Mouse (Mus musculus): Measurements from ENCODE around the gene Oxnad1. TPM values are rescaled to one million over a fixed set of nuclear protein-coding genes. Genes with fewer than 3 reads are reported as not detected.

Gene Oxnad1
- 30.9 and 31.2 TPM in 2 replicates for polyA plus RNA-seq (2015; fragmentation: Nextera tagmentation; extraction: Ambion mirVana)

GRCm38 (mm10) chr14:32084761-32085485 is at the start of gene Oxnad1:
TSS of gene Oxnad1 (plus strand) at chr14:32085374.
- H3K4me3 ChIP-seq (replicated peaks): peak within 1 kb of the TSS; percentile 79
- peak within 1 kb of the TSS; percentile 69 for H3K4me2 ChIP-seq
- no peaks in the 10 kb centered on the region for H3K9me3 ChIP-seq
- peaks cover 6% of the 10 kb centered on the region; the same call in 1 of the 2 replicates for H3K4me1 ChIP-seq
- ATAC-seq (ENCODE audit: insufficient read depth, low FRiP score, low read depth): peak; percentile 92
- peak within 1 kb of the TSS; percentile 64 for H3K9ac ChIP-seq
- peak within 1 kb of the TSS; percentile 92 for H3K27ac ChIP-seq
- H3K36me3 ChIP-seq: peaks cover 20% of the 10 kb centered on the region
- WGBS: 2% methylated on average over 22 of the region's 22 CpGs
- no peaks in the 10 kb centered on the region for H3K27me3 ChIP-seq (replicated peaks)

GRCm38 (mm10) chr14:32036482-32036881 is 48.7 kb upstream of the Oxnad1 start:
- H3K4me2 ChIP-seq: no peak overlapping the region
- no peak overlapping the region for H3K4me3 ChIP-seq (replicated peaks)
- H3K27ac ChIP-seq: no peak overlapping the region
- no peaks in the 10 kb centered on the region for H3K36me3 ChIP-seq
- no peak for ATAC-seq (ENCODE audit: insufficient read depth, low FRiP score, low read depth)
- H3K9me3 ChIP-seq: no peaks in the 10 kb centered on the region
- WGBS: 80% methylated on average over 5 of the region's 5 CpGs
- no peaks in the 10 kb centered on the region for H3K4me1 ChIP-seq
- no peaks in the 10 kb centered on the region for H3K27me3 ChIP-seq (replicated peaks)
- no peak overlapping the region for H3K9ac ChIP-seq

GRCm38 (mm10) chr14:32037661-32038252 is 47.4 kb upstream of the Oxnad1 start:
- ATAC-seq (ENCODE audit: insufficient read depth, low FRiP score, low read depth): peak; percentile 43; the same call in 1 of the 2 replicates
- WGBS: 79% methylated on average over 8 of the region's 8 CpGs
- Histone ChIP-seq H3K9ac (no peak overlapping the region), H3K4me1 (no peaks in the 10 kb centered on the region), H3K4me3 (replicated peaks) (no peak overlapping the region), H3K27me3 (replicated peaks) (no peaks in the 10 kb centered on the region), H3K4me2 (no peak overlapping the region), H3K9me3 (no peaks in the 10 kb centered on the region), H3K27ac (no peak overlapping the region), H3K36me3 (no peaks in the 10 kb centered on the region)

DNA sequence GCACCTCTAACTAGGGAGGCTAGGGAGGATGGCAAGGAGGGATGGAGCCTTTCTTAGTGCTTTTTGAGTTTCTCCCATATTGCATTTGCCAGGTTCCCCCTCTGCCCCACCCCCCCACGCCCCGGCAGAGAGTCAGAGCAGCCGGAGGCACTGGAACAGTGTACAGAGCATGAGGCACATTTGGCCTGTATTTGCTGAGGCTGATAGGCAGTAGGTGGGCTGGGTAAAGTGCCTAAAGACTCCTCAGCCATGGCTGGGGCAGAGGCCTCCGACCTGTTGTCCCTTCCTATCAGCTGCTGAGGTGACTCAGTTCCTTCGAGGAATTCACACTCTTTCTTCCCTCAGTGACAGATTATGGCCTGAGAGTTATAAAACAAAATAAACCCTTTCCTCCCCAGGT is 43.1 kb upstream of the Oxnad1 start:
- no peaks in the 10 kb centered on the region for H3K9me3 ChIP-seq
- peak; percentile 79 for ATAC-seq (ENCODE audit: insufficient read depth, low FRiP score, low read depth)
- H3K4me2 ChIP-seq: no peak overlapping the region
- 37% methylated on average over 5 of the region's 5 CpGs for WGBS
- H3K4me1 ChIP-seq: no peaks in the 10 kb centered on the region
- H3K9ac ChIP-seq: no peak overlapping the region
- H3K27ac ChIP-seq: no peak overlapping the region
- no peak overlapping the region for H3K4me3 ChIP-seq (replicated peaks)
- H3K27me3 ChIP-seq (replicated peaks): no peaks in the 10 kb centered on the region
- no peaks in the 10 kb centered on the region for H3K36me3 ChIP-seq

GRCm38 (mm10) chr14:32046357-32046756 is 38.8 kb upstream of the Oxnad1 start:
- no peak overlapping the region for H3K27ac ChIP-seq
- H3K27me3 ChIP-seq (replicated peaks): no peaks in the 10 kb centered on the region
- no peak overlapping the region for H3K4me2 ChIP-seq
- no peak overlapping the region for H3K9ac ChIP-seq
- no peak overlapping the region for H3K4me3 ChIP-seq (replicated peaks)
- no peaks in the 10 kb centered on the region for H3K9me3 ChIP-seq
- no peaks in the 10 kb centered on the region for H3K36me3 ChIP-seq
- ATAC-seq (ENCODE audit: insufficient read depth, low FRiP score, low read depth): no peak
- H3K4me1 ChIP-seq: no peaks in the 10 kb centered on the region
- WGBS: 72% methylated on average over 8 of the region's 8 CpGs

GRCm38 (mm10) chr14:32050171-32050570 is 35.0 kb upstream of the Oxnad1 start:
- H3K9me3 ChIP-seq: no peaks in the 10 kb centered on the region
- H3K4me3 ChIP-seq (replicated peaks): no peak overlapping the region
- H3K4me1 ChIP-seq: no peaks in the 10 kb centered on the region
- no peaks in the 10 kb centered on the region for H3K36me3 ChIP-seq
- H3K27ac ChIP-seq: no peak overlapping the region
- 86% methylated on average over 6 of the region's 6 CpGs for WGBS
- no peak overlapping the region for H3K9ac ChIP-seq
- no peak overlapping the region for H3K4me2 ChIP-seq
- ATAC-seq (ENCODE audit: insufficient read depth, low FRiP score, low read depth): no peak
- no peaks in the 10 kb centered on the region for H3K27me3 ChIP-seq (replicated peaks)

DNA sequence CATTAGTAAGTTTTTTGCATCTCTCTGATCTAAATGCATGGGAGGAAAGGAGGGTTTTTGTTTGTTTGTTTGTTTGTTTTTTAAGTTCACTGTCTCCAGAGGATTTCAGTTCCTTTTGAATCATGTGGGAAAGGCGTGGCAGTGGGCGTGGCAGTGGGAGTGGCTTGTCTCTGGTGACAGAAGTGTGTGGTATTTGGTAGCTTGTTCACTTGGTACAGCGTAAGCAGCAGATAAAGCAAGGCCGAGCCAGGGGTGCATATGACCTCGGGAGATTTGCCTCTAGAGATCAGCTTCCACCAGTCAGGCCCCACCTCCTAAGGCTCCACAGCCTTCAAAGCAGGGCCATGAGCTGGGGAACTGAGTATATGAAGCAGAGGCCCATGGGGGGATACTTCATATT is 31.3 kb upstream of the Oxnad1 start:
- Histone ChIP-seq H3K4me3 (replicated peaks) (no peak overlapping the region), H3K9me3 (no peaks in the 10 kb centered on the region), H3K27me3 (replicated peaks) (no peaks in the 10 kb centered on the region), H3K27ac (no peak overlapping the region), H3K9ac (no peak overlapping the region), H3K4me2 (no peak overlapping the region), H3K36me3 (no peaks in the 10 kb centered on the region), H3K4me1 (no peaks in the 10 kb centered on the region)
- 69% methylated on average over 5 of the region's 5 CpGs for WGBS
- no peak for ATAC-seq (ENCODE audit: insufficient read depth, low FRiP score, low read depth)

DNA sequence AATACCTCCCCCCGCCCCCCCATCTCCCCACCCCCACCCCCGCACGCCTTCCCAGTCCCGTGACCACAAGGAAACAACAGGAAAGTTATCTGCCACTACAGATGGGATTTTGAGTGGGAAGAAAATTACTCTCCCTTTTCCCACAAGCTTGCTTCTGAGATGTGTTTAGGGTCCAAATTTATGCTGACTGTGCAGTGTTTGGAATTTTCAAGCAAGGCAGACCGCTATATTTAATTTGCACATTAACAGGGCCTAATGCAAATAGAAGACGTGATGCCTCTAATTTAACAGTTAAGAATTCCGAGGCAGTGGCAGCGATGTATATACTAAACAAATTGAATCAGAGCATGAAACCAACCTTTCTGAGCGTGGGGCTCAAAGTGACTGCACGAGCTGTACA is 30.4 kb upstream of the Oxnad1 start:
- 49% methylated on average over 10 of the region's 10 CpGs for WGBS
- Histone ChIP-seq H3K9me3 (no peaks in the 10 kb centered on the region), H3K4me3 (replicated peaks) (no peak overlapping the region), H3K4me2 (no peak overlapping the region), H3K27me3 (replicated peaks) (no peaks in the 10 kb centered on the region), H3K36me3 (no peaks in the 10 kb centered on the region), H3K9ac (no peak overlapping the region), H3K4me1 (no peaks in the 10 kb centered on the region), H3K27ac (no peak overlapping the region)
- ATAC-seq (ENCODE audit: insufficient read depth, low FRiP score, low read depth): no peak

GRCm38 (mm10) chr14:32055781-32056180 is 29.4 kb upstream of the Oxnad1 start:
- no peak overlapping the region for H3K4me2 ChIP-seq
- WGBS: 52% methylated on average over 8 of the region's 8 CpGs
- no peak overlapping the region for H3K27ac ChIP-seq
- no peaks in the 10 kb centered on the region for H3K4me1 ChIP-seq
- no peak overlapping the region for H3K9ac ChIP-seq
- H3K9me3 ChIP-seq: no peaks in the 10 kb centered on the region
- no peak for ATAC-seq (ENCODE audit: insufficient read depth, low FRiP score, low read depth)
- H3K4me3 ChIP-seq (replicated peaks): no peak overlapping the region
- no peaks in the 10 kb centered on the region for H3K36me3 ChIP-seq
- H3K27me3 ChIP-seq (replicated peaks): no peaks in the 10 kb centered on the region

- Histone ChIP-seq H3K4me1 (no peaks in the 10 kb centered on the region), H3K4me3 (replicated peaks) (no peak overlapping the region), H3K9me3 (no peaks in the 10 kb centered on the region), H3K36me3 (no peaks in the 10 kb centered on the region), H3K27ac (no peak overlapping the region), H3K9ac (no peak overlapping the region), H3K4me2 (no peak overlapping the region), H3K27me3 (replicated peaks) (no peaks in the 10 kb centered on the region)
- no peak for ATAC-seq (ENCODE audit: insufficient read depth, low FRiP score, low read depth)
- 93% methylated on average over 2 of the region's 2 CpGs for WGBS
Observed at GRCm38 (mm10) chr14:32056675-32057074, 28.5 kb upstream of the Oxnad1 start.

- Histone ChIP-seq H3K27me3 (replicated peaks) (no peaks in the 10 kb centered on the region), H3K9ac (no peak overlapping the region), H3K4me2 (no peak overlapping the region), H3K36me3 (no peaks in the 10 kb centered on the region), H3K4me3 (replicated peaks) (no peak overlapping the region), H3K27ac (no peak overlapping the region), H3K9me3 (no peaks in the 10 kb centered on the region), H3K4me1 (no peaks in the 10 kb centered on the region)
- no peak for ATAC-seq (ENCODE audit: insufficient read depth, low FRiP score, low read depth)
- 75% methylated on average over 4 of the region's 4 CpGs for WGBS
Observed at GRCm38 (mm10) chr14:32057664-32058063, 27.5 kb upstream of the Oxnad1 start.

DNA sequence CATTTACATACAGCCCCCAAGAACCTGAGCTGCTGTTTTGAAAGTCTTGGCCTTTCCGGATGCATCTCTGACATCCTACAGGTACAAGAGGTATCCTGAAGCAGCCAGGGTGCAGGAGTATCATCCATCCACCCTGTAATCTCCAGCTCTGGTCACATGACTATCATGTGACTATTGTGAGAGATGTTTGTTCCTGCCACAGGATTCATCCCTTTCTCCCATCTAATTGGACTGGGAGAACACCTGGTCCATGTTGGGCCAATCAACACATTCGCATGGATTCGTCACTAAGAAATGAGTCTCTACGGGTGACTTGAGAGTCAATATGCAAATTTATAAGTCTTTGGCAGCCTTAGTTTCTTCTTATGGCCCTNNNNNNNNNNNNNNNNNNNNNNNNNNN is 23.8 kb upstream of the Oxnad1 start:
- WGBS: 88% methylated on average over 4 of the region's 4 CpGs
- Histone ChIP-seq H3K4me1 (no peaks in the 10 kb centered on the region), H3K27me3 (replicated peaks) (no peaks in the 10 kb centered on the region), H3K9ac (no peak overlapping the region), H3K9me3 (no peaks in the 10 kb centered on the region), H3K27ac (no peak overlapping the region), H3K4me2 (no peak overlapping the region), H3K4me3 (replicated peaks) (no peak overlapping the region), H3K36me3 (no peaks in the 10 kb centered on the region)
- no peak for ATAC-seq (ENCODE audit: insufficient read depth, low FRiP score, low read depth)
